Mouse (Mus musculus) heart, embryonic 10.5 days (tissue): ENCODE results near the gene Sf3a1. TPM values are rescaled to one million over a fixed set of nuclear protein-coding genes. Genes with fewer than 3 reads are reported as not detected.
"Not testable (repeated sequence)": the region's sequence is repeated elsewhere in the genome, so short reads cannot be mapped to it uniquely, and the experiment has no call there.

ENCODE experiments used
- DNase-seq: peaks from one replicate; pipeline ENCODE4 v3.0.0-alpha.2; 2017; ENCODE audit warnings: low spot score
- H3K27ac ChIP-seq: fragments of 300-500 bp; sonication (generic); 2 replicates; pipeline ENCODE4 v1.5.1; 2016; ENCODE audit warnings: mild to moderate bottlenecking
- H3K27me3 ChIP-seq: fragments of 300-500 bp; sonication (generic); 2 replicates; pipeline ENCODE4 v1.6.1; 2016; ENCODE audit warnings: mild to moderate bottlenecking; ENCODE audit not compliant: poor library complexity, insufficient read depth, severe bottlenecking
- H3K36me3 ChIP-seq: fragments of 300-500 bp; sonication (generic); 2 replicates; pipeline ENCODE4 v1.6.1; 2016; ENCODE audit warnings: mild to moderate bottlenecking, moderate library complexity
- H3K4me1 ChIP-seq: fragments of 300-500 bp; sonication (generic); 2 replicates; pipeline ENCODE4 v1.6.1; 2016; ENCODE audit warnings: mild to moderate bottlenecking
- H3K4me3 ChIP-seq: fragments of 300-500 bp; sonication (generic); 2 replicates; pipeline ENCODE4 v1.5.1; 2016; ENCODE audit warnings: mild to moderate bottlenecking, moderate library complexity
- H3K9me3 ChIP-seq: fragments of 300-500 bp; sonication (generic); 2 replicates; pipeline ENCODE4 v1.6.1; 2016; ENCODE audit warnings: mild to moderate bottlenecking, moderate library complexity
- WGBS: fragments of 180-500 bp; shearing (Covaris S2); methylation state at CpG from one replicate; pipeline ENCODE4 v1.1.7; 2016; 5-methylcytosine and 5-hydroxymethylcytosine counted together
- polyA plus RNA-seq: library from polyadenylated mRNA; unstranded; fragments of >200 nt; fragmentation: Nextera tagmentation; extraction: Ambion mirVana; gene quantifications from 2 replicates; pipeline ENCODE4 v1.2.1, GENCODE M21; 2016

Sf3a1 gene
- polyA plus RNA-seq, 1 experiment from 2014 or later: 68.6 TPM

GRCm38 (mm10) chr11:4182061-4182460 lies 21.9 kb downstream of the Sf3a1 start:
- H3K27ac ChIP-seq: no peak overlapping the region
- 16% methylated on average over 1 of the region's 1 CpGs for WGBS

GRCm38 (mm10) chr11:4183511-4183910 lies 23.4 kb downstream of the Sf3a1 start:
- no peaks in the 10 kb centered on the region for H3K9me3 ChIP-seq
- no peak overlapping the region for H3K27ac ChIP-seq
- H3K4me1 ChIP-seq: peaks cover 14% of the 10 kb centered on the region
- no peak for DNase-seq
- peaks cover 46% of the 10 kb centered on the region for H3K36me3 ChIP-seq
- no peak overlapping the region for H3K4me3 ChIP-seq
- peaks cover 8% of the 10 kb centered on the region; the same call in 1 of the 2 replicates for H3K27me3 ChIP-seq

More at GRCm38 (mm10) chr11:4182061-4182460, 21.9 kb downstream of the Sf3a1 start:
- DNase-seq: no peak
- Histone ChIP-seq H3K4me3 (no peak overlapping the region), H3K27me3 (no peaks in the 10 kb centered on the region), H3K4me1 (peaks cover under 1% of the 10 kb centered on the region; the same call in 1 of the 2 replicates), H3K36me3 (peaks cover 61% of the 10 kb centered on the region), H3K9me3 (no peaks in the 10 kb centered on the region)

- peaks cover 8% of the 10 kb centered on the region; the same call in 1 of the 2 replicates for H3K27me3 ChIP-seq
- no peak for DNase-seq
- no peak overlapping the region for H3K27ac ChIP-seq
- H3K4me1 ChIP-seq: peaks cover 14% of the 10 kb centered on the region
- peaks cover 37% of the 10 kb centered on the region for H3K36me3 ChIP-seq
- 75% methylated on average over 4 of the region's 4 CpGs for WGBS
- H3K4me3 ChIP-seq: no peak overlapping the region
- no peaks in the 10 kb centered on the region for H3K9me3 ChIP-seq
Measured at GRCm38 (mm10) chr11:4184251-4184952, 24.3 kb downstream of the Sf3a1 start.

DNA sequence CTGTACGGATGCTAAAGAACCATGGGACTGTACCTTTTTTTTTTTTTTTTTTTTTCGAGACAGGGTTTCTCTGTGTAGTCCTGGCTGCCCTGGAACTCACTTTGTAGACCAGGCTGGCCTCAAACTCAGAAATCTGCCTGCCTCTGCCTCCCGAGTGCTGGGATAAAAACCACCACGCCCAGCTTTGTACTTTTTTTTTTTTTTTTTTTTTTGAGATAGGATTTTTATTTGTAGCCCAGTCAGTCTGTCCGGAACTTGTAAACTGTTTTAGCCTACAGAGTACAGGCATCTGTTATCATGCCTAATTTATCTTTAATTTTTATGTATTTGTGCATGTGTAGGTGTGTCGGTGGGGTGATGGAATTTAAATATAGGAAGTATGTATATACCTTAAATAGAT lies 25.3 kb downstream of the Sf3a1 start:
- WGBS: 83% methylated on average over 6 of the region's 6 CpGs
- not testable (repeated sequence) for H3K4me3 ChIP-seq, H3K27ac ChIP-seq, H3K9me3 ChIP-seq, H3K27me3 ChIP-seq, DNase-seq
- H3K4me1 ChIP-seq: peaks cover 17% of the 10 kb centered on the region
- H3K36me3 ChIP-seq: peaks cover 26% of the 10 kb centered on the region

DNA sequence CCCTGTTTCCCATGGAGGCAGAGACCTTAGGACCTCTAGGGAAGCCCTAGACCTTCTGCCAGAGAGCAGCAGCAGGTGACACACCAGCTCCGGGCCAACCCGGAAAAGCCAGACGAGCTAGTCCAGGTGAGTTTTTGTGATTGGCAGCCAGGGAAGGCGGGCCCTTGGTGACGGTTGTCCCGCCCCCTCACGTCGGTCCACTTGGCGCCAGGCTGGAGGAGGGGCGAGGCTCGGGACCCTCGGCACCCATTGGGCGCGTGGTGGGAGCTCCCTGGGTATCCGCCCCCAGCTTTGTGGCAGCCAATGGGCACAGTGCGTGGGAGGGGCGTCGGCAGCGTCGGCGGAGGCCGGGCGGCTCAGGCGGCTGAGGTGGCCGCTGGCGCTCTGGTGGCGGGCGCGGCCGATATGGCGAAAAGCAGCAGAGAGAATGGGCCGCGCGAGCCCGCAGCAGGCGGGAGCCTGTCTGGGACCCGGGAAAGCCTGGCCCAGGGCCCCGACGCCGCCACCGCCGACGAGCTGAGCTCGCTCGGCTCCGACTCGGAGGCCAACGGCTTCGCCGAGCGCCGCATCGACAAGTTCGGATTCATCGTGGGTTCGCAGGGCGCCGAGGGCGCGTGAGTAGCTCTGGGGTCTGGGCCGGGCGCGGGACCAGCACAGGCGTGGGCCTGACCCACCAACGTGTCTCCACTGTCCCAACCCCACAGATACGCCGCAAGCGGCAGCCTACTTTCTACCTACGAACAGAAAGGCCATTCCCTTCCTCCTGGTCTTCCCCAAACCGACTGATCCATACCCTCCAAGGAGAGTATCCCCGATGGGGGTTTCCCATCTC lies 26.6 kb downstream of the Sf3a1 start, which contains the start of gene Tbc1d10a:
TSS of gene Tbc1d10a (plus strand) at position 304 of the 832 bp plus-strand sequence.
- H3K27ac ChIP-seq: peak within 1 kb of the TSS; percentile 91
- no peaks in the 10 kb centered on the region for H3K9me3 ChIP-seq
- peaks cover 14% of the 10 kb centered on the region for H3K36me3 ChIP-seq
- WGBS: under 1% methylated on average over 71 of the region's 71 CpGs
- H3K4me3 ChIP-seq: peak within 1 kb of the TSS; percentile 86
- DNase-seq: peak; percentile 98
- H3K4me1 ChIP-seq: peaks cover 26% of the 10 kb centered on the region
- H3K27me3 ChIP-seq: peaks cover 8% of the 10 kb centered on the region; the same call in 1 of the 2 replicates

- Histone ChIP-seq H3K9me3 (no peaks in the 10 kb centered on the region), H3K4me1 (peaks cover 28% of the 10 kb centered on the region), H3K27me3 (peaks cover 8% of the 10 kb centered on the region; the same call in 1 of the 2 replicates), H3K4me3 (peak overlapping the region; percentile 86), H3K36me3 (peaks cover 9% of the 10 kb centered on the region), H3K27ac (peak overlapping the region; percentile 91)
- DNase-seq: no peak
- 15% methylated on average over 9 of the region's 9 CpGs for WGBS
Measured at GRCm38 (mm10) chr11:4187318-4187700, 27.2 kb downstream of the Sf3a1 start.

GRCm38 (mm10) chr11:4189182-4189581 lies 29.0 kb downstream of the Sf3a1 start:
- H3K4me1 ChIP-seq: peaks cover 29% of the 10 kb centered on the region
- H3K27ac ChIP-seq: no peak overlapping the region
- H3K36me3 ChIP-seq: no peaks in the 10 kb centered on the region
- H3K4me3 ChIP-seq: no peak overlapping the region
- no peak for DNase-seq
- no peaks in the 10 kb centered on the region for H3K9me3 ChIP-seq
- peaks cover 8% of the 10 kb centered on the region; the same call in 1 of the 2 replicates for H3K27me3 ChIP-seq
- WGBS: 79% methylated on average over 6 of the region's 6 CpGs

DNA sequence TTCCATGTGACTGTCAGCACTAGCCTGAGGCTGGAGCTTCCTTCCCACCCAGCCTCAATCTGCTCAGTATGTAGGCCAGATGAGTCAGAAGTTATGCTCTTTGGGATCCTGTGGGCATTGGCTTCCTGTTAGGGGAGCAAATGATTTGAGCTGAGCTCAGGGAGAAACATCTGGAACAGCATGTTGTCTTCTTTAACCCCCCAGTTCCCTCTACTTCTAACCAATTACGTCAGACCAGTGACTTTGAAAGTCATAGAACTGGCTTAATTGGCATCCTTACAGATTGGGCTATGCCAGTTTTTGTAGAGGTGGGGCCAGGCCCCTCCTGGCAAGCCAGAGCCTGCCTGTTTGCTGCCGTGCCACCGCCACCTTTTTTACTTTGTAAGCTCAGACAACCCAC lies 30.5 kb downstream of the Sf3a1 start:
- H3K36me3 ChIP-seq: no peaks in the 10 kb centered on the region

DNA sequence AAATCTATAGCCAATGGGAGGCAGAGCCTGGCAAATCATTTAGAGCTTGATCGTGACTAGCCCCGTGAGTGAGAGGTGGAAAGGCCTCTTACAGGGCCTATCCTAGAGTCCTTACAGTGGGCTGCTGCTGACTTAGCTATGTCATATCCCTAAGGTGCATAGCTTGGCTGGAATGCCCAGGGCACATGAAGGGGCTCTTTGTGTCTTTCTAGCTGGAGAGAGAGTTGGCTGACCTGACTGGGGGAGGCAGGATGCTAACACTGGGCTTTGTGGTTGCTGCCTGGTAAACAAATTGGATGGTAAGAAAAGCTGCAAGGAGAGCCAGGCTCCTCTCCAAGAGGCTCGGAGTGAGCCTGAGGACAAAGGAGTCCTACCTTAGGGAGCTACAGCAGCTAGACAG lies 32.6 kb downstream of the Sf3a1 start:
- H3K9me3 ChIP-seq: no peaks in the 10 kb centered on the region
- 75% methylated on average over 3 of the region's 3 CpGs for WGBS
- peaks cover 4% of the 10 kb centered on the region; the same call in 1 of the 2 replicates for H3K27me3 ChIP-seq
- H3K27ac ChIP-seq: no peak overlapping the region
- H3K36me3 ChIP-seq: no peaks in the 10 kb centered on the region
- no peak for DNase-seq
- H3K4me3 ChIP-seq: no peak overlapping the region
- H3K4me1 ChIP-seq: peaks cover 26% of the 10 kb centered on the region

More for the DNA sequence above, 30.5 kb downstream of the Sf3a1 start:
- Histone ChIP-seq H3K27ac (no peak overlapping the region), H3K27me3 (peaks cover 8% of the 10 kb centered on the region; the same call in 1 of the 2 replicates), H3K4me1 (peaks cover 29% of the 10 kb centered on the region), H3K9me3 (no peaks in the 10 kb centered on the region), H3K4me3 (no peak overlapping the region)
- 76% methylated on average over 3 of the region's 3 CpGs for WGBS
- no peak for DNase-seq

DNA sequence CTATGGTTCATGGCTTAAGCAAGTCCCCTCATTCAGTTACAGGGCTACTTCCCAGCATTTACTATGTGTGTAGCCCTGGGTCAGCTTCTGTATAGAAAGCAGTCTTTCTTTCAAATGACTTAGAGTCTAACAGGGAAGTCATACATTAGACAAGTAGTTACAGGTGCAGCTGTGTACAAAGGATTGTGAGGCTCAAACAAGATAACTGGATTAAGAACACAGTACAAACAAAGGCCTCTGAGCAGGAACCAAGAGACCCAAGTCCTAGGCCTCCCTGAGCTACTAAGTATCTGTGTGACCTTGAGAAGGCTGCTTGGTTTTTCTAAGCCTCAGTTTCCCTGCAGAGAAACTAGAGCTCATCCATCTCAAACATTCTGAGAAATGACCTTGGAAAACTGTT lies 33.3 kb downstream of the Sf3a1 start:
- Histone ChIP-seq H3K4me1 (peaks cover 20% of the 10 kb centered on the region; the same call in 1 of the 2 replicates), H3K27ac (no peak overlapping the region), H3K9me3 (no peaks in the 10 kb centered on the region), H3K4me3 (no peak overlapping the region), H3K27me3 (no peaks in the 10 kb centered on the region), H3K36me3 (no peaks in the 10 kb centered on the region)
- DNase-seq: no peak

DNA sequence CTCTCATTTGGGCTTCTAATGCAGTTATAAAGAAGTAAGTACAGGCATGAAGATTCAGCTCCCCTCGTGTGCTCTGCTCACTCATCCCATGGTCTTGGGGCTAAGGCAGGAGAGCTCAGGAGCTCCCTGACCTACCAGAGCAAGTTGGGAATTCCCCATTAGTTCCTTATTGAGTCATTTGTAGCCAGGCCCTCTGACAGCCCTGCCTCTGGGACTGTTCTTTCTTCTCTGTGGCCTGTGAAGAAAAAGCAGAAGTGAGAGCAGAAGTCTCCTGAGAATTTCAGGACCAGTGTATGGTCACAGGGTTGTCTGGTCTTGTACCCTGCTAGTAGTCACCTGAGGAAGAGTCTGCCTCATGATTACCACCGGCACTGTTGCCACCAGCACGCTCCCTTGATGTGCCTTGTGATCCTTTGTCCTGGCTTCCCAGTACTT lies 35.5 kb downstream of the Sf3a1 start:
- WGBS: 91% methylated on average over 3 of the region's 3 CpGs
- Histone ChIP-seq H3K4me3 (no peak overlapping the region), H3K27ac (no peak overlapping the region), H3K36me3 (no peaks in the 10 kb centered on the region), H3K9me3 (no peaks in the 10 kb centered on the region), H3K27me3 (no peaks in the 10 kb centered on the region), H3K4me1 (peaks cover 16% of the 10 kb centered on the region; the same call in 1 of the 2 replicates)
- no peak for DNase-seq

GRCm38 (mm10) chr11:4196636-4197035 lies 36.5 kb downstream of the Sf3a1 start:
- peaks cover 7% of the 10 kb centered on the region; the same call in 1 of the 2 replicates for H3K4me1 ChIP-seq
- H3K9me3 ChIP-seq: no peaks in the 10 kb centered on the region
- WGBS: 74% methylated on average over 8 of the region's 8 CpGs
- H3K27me3 ChIP-seq: no peaks in the 10 kb centered on the region
- no peak for DNase-seq
- no peak overlapping the region for H3K27ac ChIP-seq
- H3K36me3 ChIP-seq: no peaks in the 10 kb centered on the region
- H3K4me3 ChIP-seq: no peak overlapping the region

- DNase-seq: no peak
- Histone ChIP-seq H3K36me3 (no peaks in the 10 kb centered on the region), H3K4me3 (no peak overlapping the region), H3K27me3 (no peaks in the 10 kb centered on the region), H3K4me1 (peaks cover 4% of the 10 kb centered on the region; the same call in 1 of the 2 replicates), H3K27ac (no peak overlapping the region), H3K9me3 (no peaks in the 10 kb centered on the region)
- 86% methylated on average over 1 of the region's 1 CpGs for WGBS
Measured at GRCm38 (mm10) chr11:4197691-4198090, 37.5 kb downstream of the Sf3a1 start.
